Mouse (Mus musculus) embryonic fibroblast, embryonic 13.5 days (primary cell): ENCODE results near the gene Rbm44. TPM values are rescaled to one million over a fixed set of nuclear protein-coding genes. Genes with fewer than 3 reads are reported as not detected.

Experiments
- H3K27ac ChIP-seq: 2 replicates; pipeline ENCODE4 v1.5.1; 2012; ENCODE audit warnings: low read length, control low read depth, inconsistent platforms; ENCODE audit not compliant: insufficient read depth
- H3K4me1 ChIP-seq: 2 replicates; pipeline ENCODE4 v1.6.1; 2011; ENCODE audit warnings: low read length; ENCODE audit not compliant: control insufficient read depth, insufficient read depth
- H3K4me3 ChIP-seq: 2 replicates; pipeline ENCODE4 v1.5.1; 2011; ENCODE audit warnings: mild to moderate bottlenecking, control low read depth, low read length; ENCODE audit not compliant: insufficient read depth
- CTCF ChIP-seq: IDR thresholded peaks from 2 replicates; pipeline ENCODE4 v1.5.1; 2011; ENCODE audit warnings: mild to moderate bottlenecking, control low read depth, low read length, moderate library complexity, borderline replicate concordance; ENCODE audit not compliant: insufficient read depth
- POLR2A ChIP-seq: IDR thresholded peaks from 2 replicates; pipeline ENCODE4 v1.6.1; 2011; ENCODE audit warnings: low read depth, mild to moderate bottlenecking, control low read depth, low read length, moderate library complexity
- polyA plus RNA-seq: library from polyadenylated mRNA; stranded (reverse); fragments of >200 nt; gene quantifications from 2 replicates; pipeline ENCODE4 v1.2.4, GENCODE M21; 2011; ENCODE audit warnings: low read depth; ENCODE audit not compliant: missing spikeins, insufficient read length

Gene Rbm44
- polyA plus RNA-seq, 1 experiment, result not detected

DNA sequence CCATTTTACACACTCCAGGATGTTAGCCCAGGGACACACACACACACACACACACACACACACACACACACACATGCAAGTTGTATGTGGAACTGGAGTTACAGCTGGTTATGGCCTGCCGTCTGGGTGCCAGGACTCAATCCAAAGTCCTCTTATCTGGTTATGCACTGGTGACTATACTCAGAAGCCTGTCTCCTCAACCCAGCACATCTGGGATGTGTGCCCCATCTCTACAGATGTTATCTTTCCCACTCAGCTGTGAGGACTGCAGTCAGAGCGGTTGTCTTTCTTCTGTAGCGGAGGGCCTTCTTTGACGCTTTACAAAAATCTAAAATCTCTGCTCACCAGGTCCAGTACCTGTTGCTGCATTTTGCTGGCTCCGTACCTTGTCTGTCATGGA lies 29.9 kb downstream of the Rbm44 start:
- H3K4me3 ChIP-seq, result no peak overlapping the region
- no peaks in the 10 kb centered on the region for H3K4me1 ChIP-seq
- TF ChIP-seq POLR2A, result no peak
- no peak for TF ChIP-seq CTCF
- no peak overlapping the region for H3K27ac ChIP-seq

DNA sequence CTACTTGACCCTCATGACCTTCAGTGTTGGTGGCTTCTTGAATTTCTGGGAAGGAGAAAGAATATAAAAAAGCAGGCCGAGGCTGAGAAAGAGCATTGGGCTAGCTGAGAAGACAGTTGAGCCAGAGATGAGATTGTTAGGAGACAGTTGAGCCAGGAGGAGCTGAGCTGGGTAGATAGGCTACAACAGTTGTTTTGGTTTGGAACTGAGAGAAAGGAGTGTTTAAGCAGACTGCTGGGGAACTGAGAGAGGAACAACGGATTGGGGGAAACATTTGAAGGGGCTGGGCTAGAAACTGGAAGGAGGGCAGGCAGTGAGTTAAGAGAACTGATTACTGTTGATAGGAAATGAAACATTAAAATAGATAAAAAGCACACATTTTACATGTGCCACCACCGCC lies 31.1 kb downstream of the Rbm44 start:
- Histone ChIP-seq H3K27ac (no peak overlapping the region), H3K4me3 (no peak overlapping the region), H3K4me1 (no peaks in the 10 kb centered on the region)
- TF ChIP-seq POLR2A (no peak), CTCF (no peak)

DNA sequence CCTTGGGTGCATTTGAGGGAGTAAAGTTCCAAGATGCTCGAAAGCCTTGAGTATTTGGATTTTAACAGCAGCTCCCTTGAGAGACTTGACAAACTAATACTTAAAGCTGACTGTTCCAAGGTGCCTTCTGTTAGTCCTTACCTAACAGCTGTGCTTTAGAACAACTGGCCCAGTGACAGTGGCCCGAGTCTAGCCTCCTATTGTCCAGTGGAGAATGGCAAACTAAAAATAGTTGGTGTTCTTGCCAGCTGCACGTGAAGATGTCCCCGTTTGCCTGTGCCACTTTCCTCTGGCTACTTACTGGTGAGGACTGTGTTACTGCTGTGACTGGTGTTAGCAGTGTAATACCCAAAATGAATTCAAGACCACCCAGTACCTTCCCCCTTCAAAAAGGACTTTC lies 32.0 kb downstream of the Rbm44 start:
- H3K4me3 ChIP-seq, result no peak overlapping the region
- H3K4me1 ChIP-seq, result no peaks in the 10 kb centered on the region
- no peak overlapping the region for H3K27ac ChIP-seq
- TF ChIP-seq POLR2A (no peak), CTCF (no peak)

DNA sequence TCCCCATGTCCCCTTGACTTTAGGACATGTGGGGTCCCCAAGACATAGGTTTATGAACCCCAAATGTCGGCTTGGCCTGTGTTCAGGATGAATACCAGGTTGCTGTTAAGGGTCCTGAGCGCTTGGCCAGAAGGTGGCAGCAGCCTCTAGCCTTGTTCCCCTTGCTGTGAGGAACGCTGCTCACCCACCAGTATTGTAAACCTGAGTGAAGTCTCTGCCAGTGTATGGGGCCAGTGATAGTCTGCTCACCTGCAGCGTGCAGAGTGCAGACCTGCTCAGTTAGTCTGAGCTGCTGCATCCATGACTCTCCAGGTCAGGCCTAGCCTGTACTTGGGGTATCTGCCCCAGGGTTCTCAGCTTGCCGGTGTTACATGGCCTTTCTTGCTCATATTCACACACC lies 34.2 kb downstream of the Rbm44 start:
- peak; percentile 93 for TF ChIP-seq CTCF
- no peak for TF ChIP-seq POLR2A
- Histone ChIP-seq H3K4me1 (no peaks in the 10 kb centered on the region), H3K4me3 (no peak overlapping the region), H3K27ac (no peak overlapping the region)

DNA sequence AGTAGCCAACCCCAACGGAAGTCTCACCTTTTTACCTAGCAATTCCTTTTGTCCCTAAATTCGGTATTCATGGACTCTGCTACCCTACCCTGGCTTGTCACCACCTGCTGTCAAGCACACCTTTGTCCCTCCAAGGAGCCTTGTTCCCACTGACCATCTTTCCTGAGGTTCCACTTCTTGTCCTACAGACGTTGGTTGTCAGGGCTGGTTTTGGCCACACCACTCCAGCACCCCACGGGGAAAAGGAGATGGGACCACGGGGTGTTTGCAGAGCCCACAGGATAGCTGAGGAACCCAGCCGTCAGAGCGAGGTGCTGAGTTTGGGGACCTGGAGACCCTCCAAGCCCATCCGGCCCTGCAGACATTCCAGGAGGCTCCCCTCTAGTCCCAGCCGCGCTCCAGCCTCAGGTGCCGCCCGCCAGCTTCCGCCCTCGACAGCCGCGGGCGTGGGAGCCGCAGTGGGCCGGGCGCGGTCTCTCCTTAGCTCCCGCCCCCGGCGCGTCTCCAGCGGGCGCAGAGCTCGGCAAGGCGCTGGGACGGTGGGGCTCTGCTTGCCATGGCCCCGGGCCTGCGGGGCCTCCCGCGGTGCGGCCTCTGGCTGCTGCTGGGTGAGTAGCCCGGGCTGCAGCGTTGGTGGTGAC lies 34.8 kb downstream of the Rbm44 start, which contains the start of gene Ramp1:
TSS of gene Ramp1 (plus strand) at position 290 of the 641 bp plus-strand sequence.
- Histone ChIP-seq H3K27ac (no peak within 1 kb of the TSS), H3K4me3 (peak within 1 kb of the TSS; percentile 25), H3K4me1 (no peaks in the 10 kb centered on the region)
- no peak for TF ChIP-seq CTCF
- 0 out of 2 replicates have a peak, but pooled peaks have one; percentile 17 for TF ChIP-seq POLR2A

DNA sequence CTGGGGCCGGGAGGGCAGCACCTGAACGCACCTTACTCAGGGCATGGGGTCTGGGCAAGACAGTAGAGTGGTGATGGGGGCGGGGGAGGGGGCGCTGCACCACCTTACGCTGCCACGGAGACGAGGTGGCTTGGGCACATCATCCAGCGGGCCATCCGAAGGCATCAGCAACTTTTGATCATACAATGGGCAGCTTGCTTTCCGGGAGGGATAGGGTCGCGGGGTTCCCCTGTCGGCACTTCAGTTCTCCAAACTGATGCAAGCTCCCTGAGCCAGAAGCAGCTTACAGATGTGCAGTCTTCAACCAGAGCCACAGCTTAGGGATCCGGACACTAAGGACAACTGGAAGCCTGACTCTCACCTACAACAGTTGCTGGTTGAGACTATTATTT lies 35.3 kb downstream of the Rbm44 start:
- Histone ChIP-seq H3K4me3 (peak overlapping the region; percentile 25), H3K4me1 (no peaks in the 10 kb centered on the region), H3K27ac (no peak overlapping the region)
- TF ChIP-seq POLR2A (no peak), CTCF (no peak)

DNA sequence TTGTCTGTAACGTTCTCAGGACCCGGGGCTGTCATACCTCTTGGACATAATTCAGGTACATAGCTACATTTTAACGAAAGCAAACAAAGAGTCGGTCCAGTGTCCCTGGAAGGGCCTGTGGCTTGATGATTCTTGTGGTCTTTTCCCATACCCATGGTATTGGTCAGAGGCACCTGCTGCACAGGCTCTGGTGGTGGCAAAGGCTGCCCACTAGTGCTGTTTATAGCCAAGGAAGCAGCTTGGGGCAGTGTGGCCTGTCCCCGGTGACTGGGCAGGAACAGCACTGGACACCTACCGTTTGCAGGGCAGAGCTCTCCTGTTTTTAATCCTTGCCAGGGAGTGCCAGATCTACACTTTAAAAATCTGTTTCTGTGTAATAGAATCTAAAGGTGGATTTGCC lies 35.8 kb downstream of the Rbm44 start:
- no peak overlapping the region for H3K27ac ChIP-seq
- TF ChIP-seq POLR2A (no peak), CTCF (no peak)
- H3K4me3 ChIP-seq, result no peak overlapping the region
- H3K4me1 ChIP-seq, result no peaks in the 10 kb centered on the region

DNA sequence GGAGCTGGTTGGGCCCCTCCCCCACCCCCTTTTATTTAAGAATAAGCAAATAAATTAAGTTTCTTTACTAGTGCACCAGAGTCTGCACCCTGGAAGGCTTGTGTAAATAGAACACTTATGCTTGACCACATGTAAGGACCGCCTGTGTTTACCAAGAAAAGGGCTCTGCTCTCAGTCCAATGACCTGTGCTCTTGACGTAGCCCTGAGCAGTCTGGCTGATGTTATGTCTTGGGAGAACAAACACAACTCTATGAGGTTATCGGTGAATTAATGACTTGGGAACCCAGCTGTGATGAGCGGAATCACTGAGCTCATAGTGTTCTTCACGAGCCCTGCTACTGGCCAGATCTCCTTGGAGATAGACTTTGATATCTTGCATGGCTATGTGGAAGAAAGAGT lies 36.4 kb downstream of the Rbm44 start:
- TF ChIP-seq CTCF (no peak), POLR2A (no peak)
- no peak overlapping the region for H3K27ac ChIP-seq
- H3K4me3 ChIP-seq, result no peak overlapping the region
- no peaks in the 10 kb centered on the region for H3K4me1 ChIP-seq

DNA sequence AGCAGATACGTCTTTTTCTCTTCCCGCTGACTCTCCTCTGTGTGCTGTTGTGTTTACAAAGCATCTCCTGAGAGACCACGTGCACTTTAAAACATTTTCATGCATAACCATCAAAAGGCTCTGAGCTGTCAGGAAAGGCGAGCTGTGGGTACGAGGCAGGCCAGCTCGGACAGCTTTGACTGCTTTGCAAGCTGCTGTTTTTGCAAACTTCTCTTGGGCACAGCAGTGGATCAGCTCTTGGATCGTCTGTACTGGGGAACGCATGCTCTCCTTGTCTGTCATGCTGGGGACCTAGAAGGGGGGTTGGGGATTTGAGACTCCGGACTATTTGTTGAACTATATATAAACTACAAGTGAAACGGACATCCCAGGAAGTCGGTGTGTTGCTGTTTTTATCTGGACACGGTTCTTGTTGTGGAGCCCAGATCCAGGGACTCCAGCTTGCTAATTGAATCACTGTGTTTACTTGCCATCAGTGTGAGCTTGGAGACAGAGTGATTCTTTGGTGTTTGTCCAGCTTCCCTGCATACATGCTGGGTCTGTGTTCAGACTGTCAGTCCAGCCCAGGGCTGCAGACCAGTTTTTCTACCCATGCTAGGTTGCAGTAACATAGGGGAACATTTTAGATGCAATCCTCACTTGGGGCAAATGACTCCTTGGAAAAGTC lies 37.0 kb downstream of the Rbm44 start:
- Histone ChIP-seq H3K4me3 (no peak overlapping the region), H3K27ac (no peak overlapping the region), H3K4me1 (no peaks in the 10 kb centered on the region)
- TF ChIP-seq CTCF, result no peak
- TF ChIP-seq POLR2A, result no peak

DNA sequence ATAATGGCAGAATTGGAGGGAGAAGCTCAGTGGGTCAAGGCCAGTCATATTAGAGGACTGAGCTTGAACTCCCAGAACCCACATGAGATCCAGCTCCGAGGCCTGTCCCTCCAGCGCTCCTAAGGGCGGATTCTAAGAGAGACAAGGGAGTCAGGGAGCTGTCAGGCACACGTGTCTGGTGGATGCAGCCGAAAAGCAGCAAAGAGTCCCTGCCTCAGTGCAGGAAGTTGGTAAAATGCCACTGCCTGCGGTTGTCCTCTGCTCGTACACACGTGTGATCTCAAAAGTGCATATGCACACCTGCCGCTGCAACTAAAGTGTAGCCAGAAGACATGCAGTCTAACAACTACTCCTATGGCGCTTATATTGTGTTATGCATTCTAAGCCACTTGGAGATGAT lies 38.4 kb downstream of the Rbm44 start:
- TF ChIP-seq POLR2A, result no peak
- TF ChIP-seq CTCF, result no peak
- Histone ChIP-seq H3K27ac (no peak overlapping the region), H3K4me1 (no peaks in the 10 kb centered on the region), H3K4me3 (no peak overlapping the region)

DNA sequence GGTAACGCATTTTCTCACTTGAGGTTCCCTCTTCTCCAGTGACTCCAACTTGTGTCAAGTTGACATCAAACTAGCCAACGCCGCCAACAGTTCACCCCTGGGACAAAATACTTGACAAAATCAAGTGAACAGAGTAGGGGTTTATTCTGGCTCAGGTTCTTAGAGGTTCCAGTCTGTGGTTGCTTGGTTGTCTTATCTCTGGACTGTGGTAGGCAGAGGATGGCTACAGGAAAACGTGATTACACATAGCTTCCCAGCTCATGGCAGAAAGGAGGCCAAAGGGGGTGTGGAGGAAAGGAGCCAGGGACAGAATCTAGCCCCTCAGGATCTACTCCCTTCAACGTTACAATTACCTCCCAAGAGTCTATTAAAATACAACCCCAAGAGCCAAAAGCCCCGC lies 41.8 kb downstream of the Rbm44 start:
- Histone ChIP-seq H3K4me1 (no peaks in the 10 kb centered on the region), H3K27ac (no peak overlapping the region), H3K4me3 (no peak overlapping the region)
- TF ChIP-seq POLR2A, result no peak
- no peak for TF ChIP-seq CTCF

DNA sequence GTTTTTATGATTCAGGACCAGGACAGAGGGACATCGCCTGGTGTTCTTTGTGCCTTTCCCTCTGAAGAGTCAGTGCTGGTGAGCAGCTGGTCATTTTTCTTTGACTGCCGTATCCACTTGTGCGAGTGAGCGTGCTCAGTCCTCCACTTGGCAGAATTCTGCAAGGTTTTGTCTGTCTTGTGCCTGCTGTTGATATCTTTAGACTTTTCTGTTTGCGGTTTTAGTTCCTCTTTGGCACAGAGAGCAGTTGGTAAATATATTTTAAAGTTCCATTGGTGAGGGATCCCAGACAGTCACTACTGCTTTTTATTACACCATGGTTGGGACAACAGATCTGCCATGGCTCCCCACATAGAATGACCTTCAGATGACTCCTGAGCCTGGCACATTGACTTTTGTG lies 42.4 kb downstream of the Rbm44 start:
- Histone ChIP-seq H3K4me1 (no peaks in the 10 kb centered on the region), H3K27ac (no peak overlapping the region), H3K4me3 (no peak overlapping the region)
- TF ChIP-seq POLR2A, result no peak
- no peak for TF ChIP-seq CTCF
